Mouse (Mus musculus) liver, postnatal 0 days (tissue): ENCODE results near the gene Thsd7a.

ENCODE experiments used
- CTCF ChIP-seq: sonication (generic); IDR thresholded peaks from 2 replicates; pipeline ENCODE4 v1.5.1; 2016; ENCODE audit warnings: antibody characterized with exemption, low read depth
- EP300 ChIP-seq: IDR thresholded peaks from 2 replicates; pipeline ENCODE4 v1.6.1; 2016; ENCODE audit warnings: antibody characterized with exemption, low read depth, mild to moderate bottlenecking

DNA sequence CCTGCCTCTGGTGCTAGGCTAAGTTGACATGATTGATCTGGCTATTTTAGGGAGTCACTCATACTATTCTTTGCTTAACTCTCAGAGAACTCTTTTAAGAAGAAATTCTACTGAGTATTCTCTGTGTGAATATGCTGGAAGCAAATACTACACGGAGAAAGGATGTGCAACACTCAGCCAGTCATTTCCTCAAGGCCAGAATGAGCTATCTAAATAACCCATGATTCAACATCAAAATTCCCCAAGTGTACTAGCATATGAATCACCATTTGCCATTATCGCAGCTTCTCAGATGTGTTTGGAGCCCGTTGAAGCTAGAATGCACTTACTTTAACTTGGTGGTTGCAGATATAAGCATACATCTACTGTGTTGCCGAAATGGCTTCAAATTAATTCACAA is 147.0 kb downstream of the Thsd7a start:
- TF ChIP-seq CTCF (no peak), EP300 (no peak)
